Mouse (Mus musculus) stomach, postnatal 0 days (tissue): ENCODE measurements around the gene Card11.

ENCODE experiments used
- CTCF ChIP-seq: IDR thresholded peaks from 2 replicates; pipeline ENCODE4 v1.5.1; 2016; ENCODE audit warnings: antibody characterized with exemption, low read depth, mild to moderate bottlenecking, moderate library complexity
- EP300 ChIP-seq: optimal IDR thresholded peaks from 2 replicates; pipeline ENCODE3; 2016; ENCODE audit warnings: antibody characterized with exemption

DNA sequence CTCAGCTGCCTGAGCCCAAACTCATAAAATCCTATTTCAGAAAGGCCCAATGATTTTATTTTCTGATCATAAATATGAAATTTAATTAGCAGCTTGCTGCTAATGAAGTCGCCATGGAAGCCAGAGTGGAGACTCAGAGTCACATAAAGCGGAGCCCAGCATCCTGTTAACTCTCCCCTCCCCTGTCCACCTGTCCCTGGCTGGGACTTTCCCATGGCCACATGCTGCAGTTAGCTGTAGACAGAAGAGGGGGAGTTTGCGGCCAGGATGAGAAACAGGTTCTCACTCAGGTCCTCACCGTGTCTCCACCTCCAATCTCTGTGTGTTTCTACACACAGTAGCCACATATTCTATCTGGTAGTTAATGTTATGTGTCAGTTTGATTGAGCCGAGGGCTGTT is 48.6 kb downstream of the Card11 start:
- TF ChIP-seq EP300 (no peak), CTCF (no peak)
